Mouse (Mus musculus) neural tube, embryonic 14.5 days (tissue): ENCODE measurements around the gene Tmcc3. TPM values are rescaled to one million over a fixed set of nuclear protein-coding genes. Genes with fewer than 3 reads are reported as not detected.

Experiments
- ATAC-seq: fragments of 200-750 bp; cut with Nextera tagmentation; 2 replicates; pipeline ENCODE4 v1.8.0; 2017; ENCODE audit warnings: low read depth, mild to moderate bottlenecking, moderate TSS enrichment, moderate library complexity
- H3K27ac ChIP-seq: fragments of 300-500 bp; sonication (generic); 2 replicates; pipeline ENCODE4 v1.5.1; 2014; ENCODE audit warnings: low read depth, mild to moderate bottlenecking, control low read depth, low read length, moderate library complexity, mixed read lengths
- H3K27me3 ChIP-seq: fragments of 300-500 bp; sonication (generic); 2 replicates; pipeline ENCODE4 v1.6.1; 2014; ENCODE audit warnings: low read length; ENCODE audit not compliant: control insufficient read depth, insufficient read depth
- H3K36me3 ChIP-seq: fragments of 300-500 bp; sonication (generic); 2 replicates; pipeline ENCODE4 v1.6.1; 2014; ENCODE audit warnings: low read length, mixed read lengths; ENCODE audit not compliant: control insufficient read depth, insufficient read depth
- H3K4me1 ChIP-seq: fragments of 300-500 bp; sonication (generic); 2 replicates; pipeline ENCODE4 v1.6.1; 2014; ENCODE audit warnings: low read length; ENCODE audit not compliant: control insufficient read depth, insufficient read depth
- H3K4me2 ChIP-seq: fragments of 300-500 bp; sonication (generic); 2 replicates; pipeline ENCODE4 v1.6.1; 2014; ENCODE audit warnings: mild to moderate bottlenecking, low read depth, low read length, control low read depth
- H3K4me3 ChIP-seq: fragments of 300-500 bp; sonication (generic); 2 replicates; pipeline ENCODE4 v1.5.1; 2014; ENCODE audit warnings: low read depth, low read length, control low read depth, mixed read lengths
- H3K9ac ChIP-seq: fragments of 300-500 bp; sonication (generic); replicated peaks from 2 replicates; pipeline ENCODE4 v1.6.1; 2014; ENCODE audit warnings: low read depth, mild to moderate bottlenecking, control low read depth, low read length, mixed read lengths
- H3K9me3 ChIP-seq: fragments of 300-500 bp; sonication (generic); 2 replicates; pipeline ENCODE4 v1.6.1; 2016; ENCODE audit warnings: low read length; ENCODE audit not compliant: control insufficient read depth
- WGBS: fragments of 180-500 bp; shearing (Covaris S2); extraction: QIAGEN DNeasy Blood & Tissue Kit; methylation state at CpG from one replicate; pipeline ENCODE4 v1.1.7; 2014; 5-methylcytosine and 5-hydroxymethylcytosine counted together
- polyA plus RNA-seq: library from polyadenylated mRNA; unstranded; fragments of >200 nt; fragmentation: Nextera tagmentation; extraction: Ambion mirVana; gene quantifications from 2 replicates; pipeline ENCODE4 v1.2.1, GENCODE M21; 2014

Gene Tmcc3
- polyA plus RNA-seq, 1 experiment from 2014 or later: 24.2 TPM

- Histone ChIP-seq H3K4me3 (no peak overlapping the region), H3K4me1 (peaks cover 6% of the 10 kb centered on the region), H3K27me3 (no peaks in the 10 kb centered on the region), H3K27ac (no peak overlapping the region), H3K4me2 (no peak overlapping the region), H3K36me3 (no peaks in the 10 kb centered on the region), H3K9ac (no peak overlapping the region), H3K9me3 (no peaks in the 10 kb centered on the region)
- ATAC-seq: no peak
- WGBS: 90% methylated on average over 4 of the region's 4 CpGs
Observed at GRCm38 (mm10) chr10:94540241-94540640, 228.5 kb downstream of the Tmcc3 start.

GRCm38 (mm10) chr10:94543956-94544355, 232.2 kb downstream of the Tmcc3 start:
- Histone ChIP-seq H3K27ac (no peak overlapping the region), H3K9ac (no peak overlapping the region), H3K27me3 (no peaks in the 10 kb centered on the region), H3K9me3 (no peaks in the 10 kb centered on the region), H3K4me2 (no peak overlapping the region), H3K36me3 (no peaks in the 10 kb centered on the region), H3K4me3 (no peak overlapping the region), H3K4me1 (peaks cover 13% of the 10 kb centered on the region)
- WGBS: 58% methylated on average over 8 of the region's 8 CpGs
- no peak for ATAC-seq

GRCm38 (mm10) chr10:94544803-94545202, 233.1 kb downstream of the Tmcc3 start:
- no peaks in the 10 kb centered on the region for H3K36me3 ChIP-seq
- H3K4me3 ChIP-seq: no peak overlapping the region
- no peak overlapping the region for H3K9ac ChIP-seq
- H3K4me1 ChIP-seq: peaks cover 17% of the 10 kb centered on the region
- no peak overlapping the region for H3K27ac ChIP-seq
- H3K27me3 ChIP-seq: no peaks in the 10 kb centered on the region
- H3K9me3 ChIP-seq: no peaks in the 10 kb centered on the region
- no peak overlapping the region for H3K4me2 ChIP-seq
- 11% methylated on average over 8 of the region's 8 CpGs for WGBS
- no peak for ATAC-seq

GRCm38 (mm10) chr10:94545259-94546019, 233.7 kb downstream of the Tmcc3 start:
- Histone ChIP-seq H3K27ac (no peak overlapping the region), H3K4me3 (no peak overlapping the region), H3K4me1 (peaks cover 21% of the 10 kb centered on the region), H3K27me3 (no peaks in the 10 kb centered on the region), H3K9ac (no peak overlapping the region), H3K4me2 (peak overlapping the region; percentile 7; the same call in 1 of the 2 replicates), H3K36me3 (no peaks in the 10 kb centered on the region), H3K9me3 (no peaks in the 10 kb centered on the region)
- peak; percentile 62 for ATAC-seq
- 21% methylated on average over 21 of the region's 21 CpGs for WGBS

- Histone ChIP-seq H3K27me3 (no peaks in the 10 kb centered on the region), H3K4me1 (peaks cover 23% of the 10 kb centered on the region), H3K9me3 (no peaks in the 10 kb centered on the region), H3K27ac (no peak overlapping the region), H3K4me2 (no peak overlapping the region), H3K4me3 (no peak overlapping the region), H3K9ac (no peak overlapping the region), H3K36me3 (no peaks in the 10 kb centered on the region)
- ATAC-seq: no peak
- WGBS: 54% methylated on average over 6 of the region's 6 CpGs
Observed at GRCm38 (mm10) chr10:94546617-94547016, 234.9 kb downstream of the Tmcc3 start.

GRCm38 (mm10) chr10:94549511-94550232, 237.9 kb downstream of the Tmcc3 start:
- Histone ChIP-seq H3K4me2 (no peak overlapping the region), H3K4me3 (no peak overlapping the region), H3K27me3 (no peaks in the 10 kb centered on the region), H3K27ac (no peak overlapping the region), H3K9me3 (no peaks in the 10 kb centered on the region), H3K4me1 (peaks cover 23% of the 10 kb centered on the region), H3K36me3 (no peaks in the 10 kb centered on the region), H3K9ac (no peak overlapping the region)
- no peak for ATAC-seq
- WGBS: 35% methylated on average over 4 of the region's 4 CpGs

- no peaks in the 10 kb centered on the region for H3K9me3 ChIP-seq
- no peak overlapping the region for H3K27ac ChIP-seq
- no peak overlapping the region for H3K9ac ChIP-seq
- H3K4me3 ChIP-seq: no peak overlapping the region
- 56% methylated on average over 9 of the region's 9 CpGs for WGBS
- H3K36me3 ChIP-seq: no peaks in the 10 kb centered on the region
- H3K4me1 ChIP-seq: peaks cover 13% of the 10 kb centered on the region; the same call in 1 of the 2 replicates
- no peak for ATAC-seq
- H3K4me2 ChIP-seq: no peak overlapping the region
- no peaks in the 10 kb centered on the region for H3K27me3 ChIP-seq
Observed at GRCm38 (mm10) chr10:94550649-94551048, 238.9 kb downstream of the Tmcc3 start.

- Histone ChIP-seq H3K27ac (no peak overlapping the region), H3K27me3 (no peaks in the 10 kb centered on the region), H3K9ac (no peak overlapping the region), H3K9me3 (no peaks in the 10 kb centered on the region), H3K4me1 (peaks cover 10% of the 10 kb centered on the region; the same call in 1 of the 2 replicates), H3K4me2 (no peak overlapping the region), H3K4me3 (no peak overlapping the region), H3K36me3 (no peaks in the 10 kb centered on the region)
- 50% methylated on average over 2 of the region's 2 CpGs for WGBS
- no peak for ATAC-seq
Observed at GRCm38 (mm10) chr10:94551065-94551464, 239.3 kb downstream of the Tmcc3 start.

- Histone ChIP-seq H3K27me3 (no peaks in the 10 kb centered on the region), H3K9me3 (no peaks in the 10 kb centered on the region), H3K4me2 (no peak overlapping the region), H3K36me3 (no peaks in the 10 kb centered on the region), H3K27ac (no peak overlapping the region), H3K4me1 (peaks cover 10% of the 10 kb centered on the region; the same call in 1 of the 2 replicates), H3K9ac (no peak overlapping the region), H3K4me3 (no peak overlapping the region)
- WGBS: 93% methylated on average over 6 of the region's 6 CpGs
- no peak for ATAC-seq
Observed at GRCm38 (mm10) chr10:94551511-94551910, 239.8 kb downstream of the Tmcc3 start.
